Mouse (Mus musculus): ENCODE measurements at regions not wholly inside any gene's neighbourhood (a gene's known extent, or its start where the extent isn't known, plus 50 kb on each side); places are given as distances from the start of the nearest gene placed in this dataset.

DNA sequence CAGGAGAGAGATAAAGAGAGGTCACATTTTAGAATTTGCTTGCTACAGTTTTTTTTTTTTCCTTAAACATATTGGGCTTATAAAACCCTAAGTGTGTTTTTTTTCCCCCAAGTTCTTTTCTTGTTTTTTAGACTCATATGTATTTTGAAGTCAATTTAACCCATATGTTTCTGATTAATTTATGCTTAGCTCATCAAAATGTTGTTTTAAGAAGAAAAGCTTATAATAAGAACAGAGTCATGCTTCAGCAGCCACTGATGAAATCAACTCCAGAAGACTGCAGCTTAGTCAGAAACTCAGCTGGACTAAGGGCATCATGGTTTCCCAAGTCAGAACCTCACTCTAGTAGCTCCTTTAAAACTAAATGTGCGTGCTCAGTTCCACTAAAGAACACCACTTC lies 454.7 kb upstream of the Jag1 start:
- TF ChIP-seq CTCF (IDR thresholded peaks at IDR 0.05; ENCODE audit: low read depth) (no peak), EP300 (IDR thresholded peaks at IDR 0.05; ENCODE audit: low read depth) (no peak)

Measured in liver, embryonic 14.5 days (tissue).